Mouse (Mus musculus) spleen, embryonic (tissue): ENCODE results near the gene Olfr142.
"Not testable (repeated sequence)": the region's sequence is repeated elsewhere in the genome, so short reads cannot be mapped to it uniquely, and the experiment has no call there.

ENCODE experiments used
- CTCF ChIA-PET: fragments of 350-600 bp; sonication (Branson Sonifier 250); formaldehyde crosslinking; loops from one replicate; lab custom pipeline; 2022; lab: Charles Lee

Gene Olfr142

DNA sequence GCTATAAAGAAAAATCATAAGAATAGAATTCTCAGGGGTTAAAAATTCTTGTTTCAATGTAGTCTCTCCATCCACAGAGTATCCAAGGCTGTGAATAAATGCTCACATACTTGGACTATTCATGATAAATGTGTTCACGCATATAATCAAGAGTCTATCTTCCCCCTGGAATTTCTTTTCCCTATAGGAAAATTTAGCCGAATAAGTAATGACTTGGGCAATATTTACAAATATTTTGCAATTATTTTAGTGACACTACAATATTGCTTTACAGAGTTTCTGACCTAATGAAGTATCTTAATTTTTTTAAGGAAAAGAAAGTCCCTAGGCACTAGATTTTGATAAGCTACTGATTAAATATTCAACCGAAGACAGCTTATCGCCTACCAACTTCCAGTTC, at the start of gene Olfr142:
Olfr142 (minus strand) TSS at position 101 of the 400 bp plus-strand sequence.
- CTCF ChIA-PET, result no interaction called here

DNA sequence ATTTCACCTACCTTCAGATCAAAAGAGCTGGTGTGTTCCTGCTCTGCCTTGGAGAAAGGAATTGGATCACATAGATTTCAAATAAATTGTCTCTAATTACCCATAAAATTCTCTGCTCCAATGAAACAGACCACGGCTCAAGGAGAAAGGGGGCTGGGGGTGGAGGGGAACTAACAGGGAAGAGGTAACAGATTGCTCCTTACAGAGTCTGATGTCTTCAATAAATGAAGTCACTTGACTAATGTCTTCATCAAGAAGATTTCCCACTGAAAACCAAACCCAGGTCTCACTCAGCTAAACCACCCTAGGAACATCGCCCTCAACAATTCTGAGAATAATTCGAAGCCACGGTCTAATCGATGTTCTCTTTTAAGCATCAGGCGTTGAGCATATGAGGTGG, 35.3 kb upstream of the Olfr142 start, which contains the start of gene Olfr1272:
Olfr1272 (minus strand) TSS at position 101 of the 400 bp plus-strand sequence.
- CTCF ChIA-PET, result no interaction called here

DNA sequence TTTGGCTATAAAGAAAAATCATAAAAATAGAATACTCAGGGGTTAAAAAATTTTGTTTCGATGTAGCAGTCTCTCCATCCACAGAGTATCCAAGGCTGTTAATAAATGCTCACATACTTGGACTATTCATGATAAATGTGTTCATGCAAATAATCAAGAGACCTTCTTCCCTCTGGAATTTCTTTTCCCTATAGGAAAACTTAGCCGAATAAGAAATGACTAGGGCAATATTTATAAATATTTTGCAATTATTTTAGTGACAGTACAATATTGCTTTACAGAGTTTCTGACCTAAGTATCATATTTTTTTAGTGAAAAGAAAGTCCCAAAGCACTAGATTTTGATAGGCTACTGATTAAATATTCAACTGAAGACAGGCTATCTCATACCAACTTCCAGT, 13.5 kb upstream of the Olfr142 start, which contains the start of gene Olfr1271:
Olfr1271 (minus strand) TSS at position 101 of the 400 bp plus-strand sequence.
- CTCF ChIA-PET, result no interaction called here

DNA sequence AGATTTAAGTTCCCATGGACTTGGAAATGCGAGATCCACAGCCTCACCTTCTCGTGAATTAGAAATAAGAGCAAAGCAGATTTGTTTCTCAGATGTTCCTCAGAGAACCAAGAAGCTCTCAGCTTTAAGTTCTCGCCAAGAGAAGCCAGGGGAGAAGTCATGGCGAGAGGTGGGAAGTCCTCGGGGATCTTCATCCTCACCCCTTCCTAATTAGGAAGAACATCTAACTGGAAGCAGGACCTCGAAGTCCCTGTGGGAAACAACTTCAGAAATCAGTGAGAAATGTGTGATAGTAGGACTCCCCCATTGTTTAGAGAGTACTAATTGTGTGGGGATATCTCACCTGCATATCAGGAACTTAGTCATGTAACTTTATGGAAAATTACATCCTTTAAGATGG, 33.0 kb downstream of the Olfr142 start, which contains the start of gene Olfr1506:
Olfr1506 (minus strand) TSS at position 101 of the 400 bp plus-strand sequence.
- CTCF ChIA-PET, result not testable (repeated sequence)
